Mouse (Mus musculus): ENCODE data around the gene Dedd2. TPM values are rescaled to one million over a fixed set of nuclear protein-coding genes. Genes with fewer than 3 reads are reported as not detected.

Gene Dedd2
- total RNA-seq, 1 experiment from 2014 or later, result 17.6 TPM

DNA sequence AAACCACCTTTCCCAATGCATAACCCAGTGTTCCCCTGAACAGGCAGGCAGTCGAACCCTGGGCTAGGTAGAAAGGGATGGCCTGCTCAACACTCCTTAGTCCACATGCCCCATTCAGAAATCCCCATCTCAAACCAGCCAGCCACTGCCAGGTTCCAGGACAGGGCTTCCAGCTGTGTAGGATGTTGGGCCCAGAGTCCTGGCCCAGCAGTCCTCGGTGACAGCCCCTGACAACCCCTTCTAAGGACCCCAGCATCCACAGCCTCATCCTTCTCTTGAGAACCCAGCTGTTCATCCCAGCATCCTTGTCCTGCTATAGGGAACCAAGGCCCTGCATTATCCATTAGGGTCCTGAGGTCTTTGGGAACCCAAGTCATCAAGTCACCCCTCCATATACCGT is 27.1 kb upstream of the Dedd2 start:
- ATAC-seq (replicated peaks; ENCODE audit: low read depth, poor library complexity, severe bottlenecking), result no peak

DNA sequence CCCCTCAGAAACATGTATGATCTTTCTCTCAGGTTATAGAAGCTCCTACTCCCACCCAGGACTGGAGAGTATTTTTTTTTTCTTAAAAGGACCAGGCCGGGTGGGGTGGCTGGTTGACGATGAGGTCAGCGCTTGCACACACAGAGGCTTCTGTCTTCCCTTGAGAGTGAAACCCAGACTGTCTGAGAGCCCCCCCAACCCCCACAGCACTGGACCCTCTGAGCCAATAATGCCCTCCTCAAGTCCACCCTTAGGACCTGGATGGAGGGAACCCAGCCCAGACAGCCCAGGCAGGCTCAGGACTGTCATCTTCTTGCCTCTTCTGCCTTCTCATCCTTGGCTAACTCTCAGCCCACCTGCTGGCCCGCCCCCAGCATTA is 26.3 kb upstream of the Dedd2 start:
- no peak for ATAC-seq (replicated peaks; ENCODE audit: low read depth, poor library complexity, severe bottlenecking)

DNA sequence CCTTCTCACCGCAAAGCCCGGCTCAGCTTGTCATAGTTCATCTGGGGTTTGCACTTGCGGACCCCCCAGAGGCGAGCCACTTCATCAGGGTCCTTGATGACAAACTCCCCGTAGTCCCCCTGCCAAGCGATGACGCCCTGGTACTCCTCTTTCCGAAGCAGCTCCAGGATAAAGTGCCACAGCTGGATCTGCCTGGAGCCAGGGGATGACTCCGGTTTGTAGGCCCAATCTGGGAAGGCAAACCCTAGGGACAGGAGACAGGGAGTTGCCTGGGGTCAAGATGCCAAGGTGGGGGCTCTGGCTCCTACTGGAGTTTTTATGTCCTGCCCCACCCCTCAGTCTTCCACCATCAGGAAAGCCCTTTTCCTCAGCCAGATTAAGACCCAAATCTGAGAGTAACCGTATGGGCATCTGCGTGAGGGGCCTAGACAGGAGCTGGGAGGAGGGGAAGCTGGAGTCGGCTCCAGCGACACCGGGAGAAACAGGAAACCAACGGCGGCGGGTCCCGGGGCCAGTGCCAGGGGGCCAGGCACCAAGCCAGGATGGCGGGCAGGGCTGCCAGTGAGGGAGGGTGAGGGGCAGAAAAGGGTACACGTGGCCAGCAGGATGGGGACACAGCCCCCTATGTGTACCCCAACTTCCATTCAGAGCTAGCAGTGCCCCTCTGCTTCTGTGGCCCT is 25.8 kb upstream of the Dedd2 start:
- no peak for ATAC-seq (replicated peaks; ENCODE audit: low read depth, poor library complexity, severe bottlenecking)

DNA sequence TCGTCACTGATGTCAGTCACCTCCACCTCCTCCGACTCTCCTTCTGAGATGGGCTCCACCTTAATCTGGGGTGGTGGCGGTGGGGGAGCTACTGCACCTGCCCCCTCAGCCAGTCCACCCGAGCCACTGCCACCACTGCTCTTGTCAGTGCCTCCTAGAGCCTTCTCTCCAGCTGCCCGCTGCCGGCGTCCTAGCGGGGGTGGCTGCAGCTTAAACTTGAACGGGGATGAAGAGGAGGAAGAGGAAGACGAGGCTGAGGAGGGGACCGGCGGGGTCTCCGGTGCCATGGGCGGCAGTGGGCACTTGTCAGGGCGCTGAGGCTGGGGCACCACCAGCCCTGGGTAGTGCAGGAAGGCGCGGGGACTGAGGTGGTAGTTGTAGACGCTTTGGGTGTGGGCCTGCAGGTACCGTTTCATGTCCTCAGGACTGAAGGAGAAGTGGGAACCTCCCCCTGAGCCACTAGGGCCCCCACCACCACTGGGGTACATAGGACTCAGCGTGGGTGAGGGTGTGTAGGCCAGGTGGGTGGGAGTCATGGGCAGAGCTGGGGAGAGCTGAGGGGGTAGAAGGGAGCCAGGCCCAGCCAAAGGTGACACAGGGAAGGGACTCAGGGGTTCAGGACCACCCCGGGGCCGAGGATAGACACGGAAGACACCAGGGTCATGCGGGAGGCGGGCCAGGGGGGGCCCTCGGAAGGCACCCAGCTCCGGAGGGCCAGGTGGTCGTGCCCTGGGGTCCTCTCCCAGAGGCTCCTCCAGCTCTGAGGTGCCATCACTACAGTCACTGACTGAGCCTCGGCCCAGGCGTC is 24.4 kb upstream of the Dedd2 start:
- ATAC-seq (replicated peaks; ENCODE audit: low read depth, poor library complexity, severe bottlenecking), result no peak

DNA sequence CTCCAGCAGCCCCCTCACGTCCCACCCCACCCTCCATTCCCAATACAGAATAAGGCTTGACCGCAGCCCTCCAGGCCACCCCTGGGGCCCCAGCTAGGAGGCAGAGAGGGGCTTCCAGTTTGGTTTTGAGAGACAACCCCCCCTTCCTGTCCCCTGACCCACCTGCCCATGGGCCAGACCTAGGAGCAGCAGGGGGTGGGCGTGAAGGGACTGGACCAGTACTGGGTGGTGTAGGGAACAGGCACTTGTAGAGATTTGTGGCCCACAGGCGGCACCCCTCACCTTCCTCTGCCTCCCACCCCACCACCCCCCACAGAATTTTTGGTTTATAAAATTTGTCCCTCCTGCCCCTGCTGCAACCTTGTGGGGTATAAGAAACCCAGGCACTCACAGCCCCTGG is 22.9 kb upstream of the Dedd2 start:
- ATAC-seq (replicated peaks; ENCODE audit: low read depth, poor library complexity, severe bottlenecking), result no peak

DNA sequence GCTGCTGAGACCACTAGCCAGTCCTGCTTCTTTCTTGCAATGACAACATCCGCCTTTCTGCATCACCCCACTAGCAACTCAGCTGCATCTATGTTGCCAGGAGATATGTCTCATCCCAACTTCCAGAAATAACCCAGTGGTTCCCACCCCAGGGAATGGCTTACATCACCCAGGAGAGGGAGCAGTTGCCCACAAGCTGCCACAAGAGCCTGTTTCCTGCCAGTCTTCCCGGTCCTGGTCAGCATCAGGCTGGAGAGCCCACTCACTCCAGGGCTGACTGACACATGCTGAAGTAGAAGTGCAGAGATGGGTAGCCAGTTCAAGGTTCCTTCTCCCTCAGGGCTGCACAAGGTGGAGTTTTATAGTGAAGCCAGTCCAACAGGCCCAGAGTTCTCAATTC is 20.6 kb upstream of the Dedd2 start:
- ATAC-seq (replicated peaks; ENCODE audit: low read depth, poor library complexity, severe bottlenecking), result no peak

DNA sequence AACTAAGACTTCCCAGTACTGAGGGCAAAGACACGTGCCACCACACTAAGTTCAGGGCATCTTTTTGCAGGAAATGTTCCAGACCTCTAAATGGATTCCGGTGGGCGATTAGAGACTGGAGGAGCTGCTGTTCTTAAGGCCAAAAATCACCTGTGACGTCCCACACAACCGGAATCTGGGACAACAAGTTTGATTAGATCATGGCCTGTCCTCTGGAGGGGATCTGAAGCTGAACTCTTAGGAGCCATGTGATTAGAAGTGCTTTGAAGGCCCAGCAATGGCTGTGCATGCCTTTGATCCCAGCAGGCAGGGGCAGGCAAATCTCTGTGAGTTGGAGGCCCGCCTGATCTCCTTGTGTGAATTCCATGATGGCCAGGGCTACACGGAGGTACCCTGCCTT is 20.2 kb upstream of the Dedd2 start:
- ATAC-seq (replicated peaks; ENCODE audit: low read depth, poor library complexity, severe bottlenecking), result no peak

DNA sequence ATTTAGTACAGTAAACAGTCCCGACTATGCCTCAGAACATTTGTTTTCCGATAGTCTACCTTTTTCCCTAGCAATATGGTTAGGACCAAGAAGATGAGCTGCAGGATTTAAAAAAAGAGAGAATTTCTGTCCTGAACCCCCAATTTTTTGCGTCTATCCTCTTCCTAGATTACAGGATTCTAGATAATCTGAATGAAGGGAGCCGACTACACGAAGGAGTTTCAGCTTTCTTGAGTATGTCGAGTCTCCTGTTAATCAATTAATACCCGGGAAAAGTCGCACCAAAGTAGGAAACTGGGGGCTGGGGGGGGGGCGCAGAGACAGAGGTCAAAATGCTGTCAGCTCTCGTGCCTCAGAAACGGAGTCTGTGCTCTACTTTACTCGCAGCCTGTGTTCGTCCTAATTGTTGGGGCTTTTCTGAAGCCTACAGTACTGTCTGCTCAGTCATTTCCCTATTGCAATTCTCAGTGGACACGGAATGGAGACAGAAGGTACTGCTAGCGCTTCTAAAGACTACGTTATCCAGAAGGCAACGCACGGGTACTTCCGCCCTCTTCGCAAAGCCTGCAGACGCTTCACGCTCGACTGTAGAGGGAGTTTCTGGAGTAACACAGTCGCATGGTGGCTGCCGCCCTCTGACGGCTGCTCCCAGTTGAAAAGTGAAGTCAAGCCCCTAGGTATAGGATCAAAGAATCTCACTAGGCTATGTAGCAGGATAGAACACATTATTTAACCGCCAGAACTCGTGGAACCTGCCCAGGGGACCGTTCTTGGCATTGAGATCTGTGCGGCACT is 18.6 kb upstream of the Dedd2 start:
- ATAC-seq (replicated peaks; ENCODE audit: low read depth, poor library complexity, severe bottlenecking), result peak; percentile 69

DNA sequence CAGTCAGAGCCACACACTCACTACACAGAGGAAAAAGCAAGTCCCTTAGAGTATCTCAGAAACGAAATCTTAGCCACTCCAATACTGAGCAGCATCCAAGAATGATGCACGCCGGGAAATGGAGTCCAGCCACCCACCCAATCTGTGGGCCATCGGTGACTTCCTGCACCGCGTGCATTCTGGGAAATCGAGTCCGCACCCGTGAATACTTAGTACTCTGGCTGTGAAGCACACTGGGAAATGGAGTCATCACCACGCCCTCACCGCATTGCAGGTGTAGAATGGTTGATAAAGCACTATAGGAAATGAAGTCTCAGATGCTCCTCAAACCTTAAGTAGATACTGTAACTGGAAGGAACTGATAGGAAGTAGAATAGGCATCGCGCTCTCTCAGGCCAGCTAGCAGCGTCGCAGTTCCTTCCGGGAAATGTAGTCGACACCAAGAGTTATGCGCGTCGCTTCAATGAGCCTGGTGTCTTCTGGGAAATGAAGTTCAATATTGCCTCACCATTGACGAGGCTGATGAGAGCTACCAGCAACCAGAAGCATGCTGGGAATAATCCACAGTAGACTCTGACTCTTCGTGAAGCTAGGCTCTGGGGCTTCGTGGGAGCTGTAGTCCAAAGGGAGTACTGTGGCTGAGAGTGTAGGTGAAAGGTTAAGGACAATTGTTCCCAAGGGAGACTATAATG is 17.7 kb upstream of the Dedd2 start:
- ATAC-seq (replicated peaks; ENCODE audit: low read depth, poor library complexity, severe bottlenecking), result peak; percentile 82

DNA sequence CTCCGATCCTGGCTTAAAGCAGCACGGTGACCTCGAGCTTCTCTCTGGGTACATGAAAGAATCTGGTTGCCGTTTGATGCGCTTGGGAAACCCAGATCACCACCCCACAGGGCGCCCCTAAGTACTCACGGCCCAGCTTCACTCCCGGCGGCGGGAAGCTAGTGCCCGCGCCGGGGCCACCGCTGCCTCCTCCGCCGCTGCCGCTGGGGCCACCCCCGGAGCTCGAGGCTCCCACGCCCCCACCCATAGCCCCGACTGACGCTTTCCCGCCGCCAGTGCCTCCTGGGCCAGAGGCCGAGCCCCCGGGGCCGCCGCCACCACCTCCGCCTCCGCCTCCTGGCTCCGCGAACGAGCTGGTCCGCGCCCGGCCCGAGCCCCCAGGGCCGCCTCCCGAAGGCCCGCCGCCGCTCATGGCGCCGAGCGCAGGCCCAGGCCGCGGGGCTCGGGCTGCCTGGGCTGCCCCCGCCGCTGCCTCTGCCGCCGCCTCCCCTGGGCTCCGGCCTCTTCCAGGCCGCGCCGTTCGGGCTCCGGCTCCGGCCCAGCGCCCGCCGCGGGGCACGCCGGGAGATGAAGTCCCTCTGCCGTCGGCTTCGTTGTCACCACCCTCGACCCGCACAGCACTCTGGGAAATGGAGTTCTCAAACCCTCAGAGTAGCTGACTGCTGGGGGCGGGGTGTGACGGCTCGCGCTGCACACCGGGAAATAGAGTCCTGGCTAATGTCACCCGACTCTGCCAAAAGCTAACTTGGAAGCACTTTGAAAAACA is 17.0 kb upstream of the Dedd2 start, which contains the start of gene Gsk3a:
TSS of gene Gsk3a (minus strand) at position 603 of the 766 bp plus-strand sequence.
- ATAC-seq (replicated peaks; ENCODE audit: low read depth, poor library complexity, severe bottlenecking), result peak; percentile 75

DNA sequence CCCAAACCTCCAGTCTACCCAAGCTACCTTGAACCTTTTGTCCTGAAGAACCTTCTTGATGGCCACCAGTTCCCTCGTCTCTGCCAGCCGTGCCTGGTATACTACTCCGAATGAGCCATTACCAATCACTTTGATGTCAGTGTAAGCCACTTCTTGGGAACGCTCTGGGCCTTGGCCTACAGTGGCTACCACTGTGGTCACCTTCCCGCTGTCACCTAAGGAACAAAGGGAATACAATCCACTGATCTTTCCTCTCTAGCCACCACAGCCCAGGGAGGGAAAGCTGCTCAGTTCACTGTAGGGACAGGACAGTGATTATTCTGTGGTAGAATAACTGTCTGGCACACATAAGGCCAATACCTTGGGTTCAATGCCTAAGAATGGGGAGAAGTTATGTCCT is 15.1 kb upstream of the Dedd2 start:
- ATAC-seq (replicated peaks; ENCODE audit: low read depth, poor library complexity, severe bottlenecking), result no peak

DNA sequence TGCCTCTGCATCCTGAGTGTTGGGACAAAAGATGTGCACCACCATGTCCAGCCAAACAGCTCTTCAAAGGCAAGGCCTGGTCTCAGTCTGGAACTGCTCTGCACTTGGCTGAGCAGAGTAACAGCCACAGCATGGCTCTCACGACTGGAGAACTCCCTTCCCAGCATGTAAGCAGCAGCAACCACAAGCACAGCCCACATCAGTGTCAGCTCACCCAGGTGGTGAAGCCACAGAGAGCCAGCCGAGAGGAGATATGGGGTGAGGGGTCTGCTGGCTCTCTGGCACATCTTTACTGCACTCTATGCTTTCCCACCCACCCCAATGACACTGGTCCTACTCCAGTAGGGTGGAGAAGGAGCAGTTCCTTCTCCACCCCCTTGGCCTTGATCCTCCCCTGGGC is 12.6 kb upstream of the Dedd2 start:
- ATAC-seq (replicated peaks; ENCODE audit: low read depth, poor library complexity, severe bottlenecking), result no peak

DNA sequence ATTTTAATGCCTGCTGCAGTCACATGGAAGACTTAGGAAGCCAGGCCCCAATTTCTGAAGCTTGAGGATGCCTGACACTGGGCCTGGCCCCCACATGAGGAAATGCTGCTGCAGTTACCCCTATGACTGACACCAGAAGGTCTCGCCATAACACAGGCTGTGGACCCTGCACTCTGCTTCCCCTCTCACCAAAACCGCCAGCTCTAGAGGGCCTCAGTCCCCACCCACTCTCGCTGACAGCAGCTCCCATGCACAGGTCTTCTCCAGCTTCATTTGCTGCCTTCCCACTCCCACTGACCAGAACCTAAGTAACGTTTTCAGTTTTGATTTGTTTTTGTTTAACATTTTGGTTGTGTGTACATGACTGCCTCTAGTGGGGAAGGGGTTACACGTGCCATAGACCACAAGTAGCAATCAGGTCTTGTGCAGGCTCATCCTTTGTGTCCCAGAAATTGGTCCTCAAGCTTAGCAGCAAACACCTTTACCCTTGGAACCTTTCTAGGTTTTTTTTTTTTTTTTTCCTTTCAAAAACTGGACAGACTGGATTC is 11.8 kb upstream of the Dedd2 start:
- ATAC-seq (replicated peaks; ENCODE audit: low read depth, poor library complexity, severe bottlenecking), result no peak

DNA sequence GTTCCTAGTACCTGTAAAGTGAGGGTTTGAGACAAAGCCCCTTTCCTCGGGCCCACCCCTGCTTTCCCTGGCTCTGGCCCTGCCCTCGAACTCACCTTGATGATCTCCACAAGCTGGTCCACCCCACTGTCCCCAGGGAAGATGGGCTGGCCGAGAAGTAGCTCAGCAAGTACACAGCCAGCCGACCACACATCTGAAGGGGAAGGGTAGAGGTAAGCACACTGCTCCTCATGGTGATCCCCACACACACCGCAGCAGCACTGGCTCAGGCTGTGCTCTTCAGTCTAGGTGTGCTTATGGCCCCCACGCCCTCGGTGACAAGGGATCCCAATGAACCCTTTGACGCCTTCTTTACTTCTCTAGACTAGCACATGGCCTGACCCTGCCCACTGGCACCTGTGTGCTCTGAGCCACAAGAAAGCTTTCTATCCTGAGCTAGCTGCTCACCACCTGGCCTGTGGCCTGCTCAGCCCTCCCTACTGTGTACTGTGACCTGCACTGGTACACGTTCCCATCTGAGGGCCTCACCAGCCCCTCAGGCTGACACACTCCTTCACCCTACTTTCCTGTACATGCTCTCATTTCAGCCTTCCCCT is 10.4 kb upstream of the Dedd2 start:
- ATAC-seq (replicated peaks; ENCODE audit: low read depth, poor library complexity, severe bottlenecking), result no peak

DNA sequence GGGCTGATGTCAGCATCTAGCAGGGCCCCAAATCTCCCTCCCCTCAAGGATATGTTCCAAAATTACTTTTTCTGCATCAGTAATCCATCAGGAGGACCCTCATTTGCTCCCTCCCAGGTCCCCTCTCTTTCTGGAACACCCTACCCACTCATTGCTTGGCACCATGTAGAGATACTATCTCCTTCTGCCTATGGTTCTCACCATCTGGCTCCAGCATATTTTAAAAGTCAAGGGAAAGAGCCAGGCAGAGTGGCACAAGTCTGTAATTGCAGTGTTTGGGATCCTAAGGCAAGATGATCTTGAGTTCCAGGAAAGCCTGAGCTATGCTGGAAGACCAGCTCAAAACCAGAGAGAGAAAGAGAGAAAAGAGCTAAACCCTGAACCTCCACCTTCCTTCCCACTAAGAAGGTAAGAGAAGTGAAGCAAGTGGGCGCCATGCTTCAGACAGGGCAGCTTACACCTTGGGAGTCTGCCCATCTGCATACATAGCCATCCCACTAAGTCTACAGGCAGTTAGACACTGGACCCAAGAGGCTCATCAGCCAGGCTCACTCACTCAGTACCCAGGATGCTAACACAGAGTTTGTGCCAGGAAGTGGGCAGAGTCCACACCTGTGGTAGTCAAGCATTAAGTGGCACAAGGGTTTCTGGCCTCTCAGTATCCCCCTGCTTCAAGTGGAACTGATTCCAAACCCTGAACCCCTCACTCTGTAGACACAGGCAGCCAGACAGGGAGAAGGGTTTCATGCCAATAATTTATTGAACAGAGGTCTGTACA is 7.3 kb upstream of the Dedd2 start:
- no peak for ATAC-seq (replicated peaks; ENCODE audit: low read depth, poor library complexity, severe bottlenecking)

DNA sequence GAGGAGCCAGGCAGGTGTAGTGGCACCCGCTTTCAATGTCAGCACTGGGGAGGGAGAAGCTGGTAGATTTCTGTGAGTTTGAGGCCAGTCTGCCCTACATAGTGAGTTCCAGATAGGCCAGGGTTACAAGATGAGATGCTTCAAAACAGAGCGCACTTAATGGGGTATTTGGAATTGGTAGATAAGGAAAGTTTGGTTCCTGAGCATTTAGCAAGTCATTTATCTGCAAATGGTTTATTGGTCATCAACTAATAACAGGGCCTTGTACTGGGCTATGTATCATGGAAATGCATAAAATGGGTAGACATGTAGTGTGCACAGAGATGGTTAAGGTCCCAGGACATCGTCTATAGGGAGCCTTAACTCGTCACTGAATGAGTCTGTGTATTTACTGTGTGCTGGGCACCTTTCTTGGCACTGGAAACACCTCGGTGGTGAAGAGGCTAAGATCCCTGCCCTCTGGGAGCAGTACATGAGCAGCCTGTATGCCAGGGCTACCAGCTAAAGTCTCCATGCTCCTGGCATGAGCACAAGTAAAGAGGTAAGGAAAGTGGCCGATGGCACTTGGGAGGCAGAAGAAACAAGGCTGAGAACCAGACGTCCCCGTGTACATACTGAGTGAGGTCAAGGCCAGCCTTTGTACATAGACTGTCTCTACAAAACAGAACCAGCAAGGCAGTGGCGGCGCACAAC is 2.0 kb upstream of the Dedd2 start:
- no peak for ATAC-seq (replicated peaks; ENCODE audit: low read depth, poor library complexity, severe bottlenecking)

DNA sequence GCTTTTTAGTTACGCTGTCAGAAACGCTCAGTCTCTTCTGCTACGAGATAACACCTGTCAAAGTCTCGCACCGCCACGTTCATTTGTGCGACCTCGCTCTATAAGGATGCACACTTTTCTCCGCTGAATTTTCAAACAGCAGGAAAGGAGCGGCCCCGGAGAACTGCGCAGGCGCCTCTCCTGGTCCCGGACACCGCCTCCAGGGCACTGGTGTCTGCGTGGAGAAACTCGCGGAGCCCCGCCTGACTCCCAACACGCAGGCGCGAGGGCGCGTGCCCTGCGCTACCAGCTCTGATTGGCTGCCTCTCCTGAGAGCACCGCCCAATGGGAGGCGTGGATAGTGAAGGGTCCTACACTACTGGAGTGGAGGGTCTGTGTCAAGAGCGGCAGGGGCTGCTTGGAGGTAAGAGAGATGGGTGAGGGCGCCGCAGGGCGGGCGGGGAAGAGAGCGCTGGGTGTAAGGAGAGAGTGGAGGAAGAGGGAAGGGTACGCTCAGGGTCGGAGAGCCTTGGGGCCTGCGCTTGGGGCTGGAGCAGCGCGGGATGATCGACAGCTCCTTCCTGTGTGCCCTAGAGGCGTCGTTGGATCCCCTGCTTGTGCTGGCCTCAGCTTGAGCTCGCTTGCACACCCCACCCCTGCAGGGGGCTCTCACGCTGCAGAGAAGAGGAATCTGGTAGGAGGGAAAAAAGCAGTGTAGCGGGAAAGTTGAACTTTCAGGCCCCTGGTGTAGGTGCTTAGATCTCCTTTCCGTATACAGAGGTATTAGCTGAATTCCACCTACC is 878 bp upstream of the Dedd2 start, which contains the start of gene Zfp526:
TSS of gene Zfp526 (plus strand) at position 324 of the 782 bp plus-strand sequence.
- peak; percentile 73 for ATAC-seq (replicated peaks; ENCODE audit: low read depth, poor library complexity, severe bottlenecking)

Measured in common myeloid progenitor, adult 5-6 weeks (primary cell).